Mouse (Mus musculus): ENCODE measurements around the gene Cyp11a1.

The Cyp11a1 gene

DNA sequence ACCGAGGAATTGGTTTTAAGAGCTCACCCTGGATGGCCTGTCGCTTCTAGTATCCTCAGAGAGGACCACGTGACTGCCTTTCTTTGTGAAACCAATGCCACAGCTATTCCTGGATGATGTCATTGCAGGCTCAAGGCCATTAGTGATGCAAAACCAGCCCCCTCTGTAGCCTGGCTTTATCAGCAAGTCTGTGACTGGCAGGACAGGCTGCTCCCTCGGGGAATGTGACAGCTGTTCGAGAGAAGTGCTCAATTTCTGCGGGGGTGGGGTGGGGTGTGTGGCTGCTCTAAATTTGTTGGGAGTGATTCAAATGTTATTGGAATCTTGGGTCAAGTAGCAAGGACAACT lies 2.8 kb downstream of the Cyp11a1 start:
- peak; percentile 87 for DNase-seq (ENCODE audit: low spot score)

DNA sequence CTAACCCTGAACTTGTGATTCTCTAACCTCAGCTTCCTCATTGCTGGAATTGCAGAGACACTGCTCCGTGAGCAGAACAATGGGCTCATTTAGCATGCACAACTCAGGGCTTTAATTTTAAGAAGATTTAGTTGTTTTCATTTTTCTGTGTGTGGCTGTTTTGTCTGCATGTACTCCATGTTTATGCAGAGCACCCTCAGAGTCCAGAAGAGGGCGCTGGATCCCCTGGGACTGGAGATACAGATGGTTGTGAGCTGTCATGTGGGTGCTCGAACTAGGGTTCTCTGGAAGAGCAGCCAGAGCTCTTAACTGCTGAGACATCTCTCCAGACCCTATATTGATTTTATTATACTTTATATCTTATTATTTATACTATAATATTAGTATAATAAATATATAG lies 3.4 kb downstream of the Cyp11a1 start:
- no peak for DNase-seq (ENCODE audit: low spot score)

DNA sequence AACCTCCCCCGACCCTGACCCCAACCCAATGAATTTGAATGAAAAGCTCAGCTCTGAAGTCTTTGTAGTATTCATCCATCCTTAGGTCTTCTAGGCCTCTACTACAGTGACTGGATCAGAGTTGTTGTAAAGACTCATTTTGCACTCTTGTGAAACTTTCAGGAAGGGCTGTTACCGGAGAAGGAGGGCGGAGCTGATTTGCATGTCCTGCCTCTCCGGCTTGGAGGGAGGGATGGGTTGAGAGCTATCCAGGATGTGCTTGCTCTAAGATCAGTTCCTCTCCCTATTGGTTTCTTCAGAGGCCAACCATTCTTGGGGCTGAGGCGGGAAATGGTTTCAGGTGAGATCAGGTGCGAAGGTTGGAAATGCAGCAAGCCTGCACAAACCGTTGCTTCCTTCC lies 4.8 kb downstream of the Cyp11a1 start:
- peak; percentile 69 for DNase-seq (ENCODE audit: low spot score)

DNA sequence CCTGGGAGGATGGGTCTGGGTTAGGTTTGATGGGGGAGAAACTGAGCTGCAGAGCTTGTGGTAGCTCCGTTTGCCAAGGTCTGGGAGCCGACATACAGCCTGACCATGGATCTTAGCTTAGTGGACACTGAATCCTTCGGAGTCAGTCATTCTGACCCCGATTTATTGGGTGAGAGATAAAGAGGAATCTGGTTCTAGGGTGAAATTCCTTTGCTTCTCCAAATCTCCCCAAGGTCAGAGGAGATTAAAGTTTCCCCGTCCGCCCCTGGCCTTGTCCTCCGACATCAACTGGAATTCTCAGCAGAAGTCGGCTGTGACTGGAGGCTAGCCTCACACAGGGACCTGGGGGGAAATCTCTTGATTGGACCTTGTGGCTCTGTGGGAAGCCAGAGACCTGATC lies 5.3 kb downstream of the Cyp11a1 start:
- DNase-seq (ENCODE audit: low spot score), result no peak

DNA sequence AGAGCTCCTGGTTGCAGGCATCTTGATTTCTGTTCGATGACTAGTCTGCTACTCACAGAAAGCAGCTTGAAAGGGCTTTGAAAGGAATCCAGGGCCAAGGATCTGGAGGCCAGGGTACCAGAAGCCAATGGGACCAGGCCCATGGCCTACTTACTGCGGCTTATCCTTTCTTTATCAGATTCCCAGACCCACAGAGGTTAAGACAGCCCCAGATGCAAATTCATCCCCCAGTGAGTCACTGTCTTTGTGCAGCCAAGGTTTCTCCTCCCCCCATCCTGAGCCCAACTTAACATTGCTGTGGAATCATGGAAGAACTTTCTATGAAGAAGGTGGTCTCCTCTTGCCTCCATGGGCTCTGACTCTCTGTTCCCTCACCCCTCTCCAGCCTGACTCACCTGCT lies 6.3 kb downstream of the Cyp11a1 start:
- no peak for DNase-seq (ENCODE audit: low spot score)

DNA sequence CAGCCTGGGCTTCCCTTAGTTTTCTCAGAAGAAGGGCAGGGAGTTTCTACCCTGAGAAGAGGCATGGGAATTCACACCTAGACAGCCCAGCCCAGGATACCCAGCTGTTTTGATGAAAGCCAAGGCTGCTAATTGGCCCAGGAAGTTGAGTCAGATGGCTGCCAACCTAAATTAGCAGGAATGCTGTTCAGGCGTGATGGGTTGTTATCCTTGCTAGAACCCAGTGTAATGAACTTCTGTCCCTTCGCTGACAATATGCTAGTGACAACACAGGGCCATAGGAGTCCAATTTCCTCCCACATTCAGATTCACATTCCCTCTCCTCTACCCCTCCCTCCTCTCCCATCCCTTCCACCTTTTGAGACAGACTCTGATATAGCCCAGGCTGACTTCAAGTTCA lies 6.7 kb downstream of the Cyp11a1 start:
- DNase-seq (ENCODE audit: low spot score), result no peak

DNA sequence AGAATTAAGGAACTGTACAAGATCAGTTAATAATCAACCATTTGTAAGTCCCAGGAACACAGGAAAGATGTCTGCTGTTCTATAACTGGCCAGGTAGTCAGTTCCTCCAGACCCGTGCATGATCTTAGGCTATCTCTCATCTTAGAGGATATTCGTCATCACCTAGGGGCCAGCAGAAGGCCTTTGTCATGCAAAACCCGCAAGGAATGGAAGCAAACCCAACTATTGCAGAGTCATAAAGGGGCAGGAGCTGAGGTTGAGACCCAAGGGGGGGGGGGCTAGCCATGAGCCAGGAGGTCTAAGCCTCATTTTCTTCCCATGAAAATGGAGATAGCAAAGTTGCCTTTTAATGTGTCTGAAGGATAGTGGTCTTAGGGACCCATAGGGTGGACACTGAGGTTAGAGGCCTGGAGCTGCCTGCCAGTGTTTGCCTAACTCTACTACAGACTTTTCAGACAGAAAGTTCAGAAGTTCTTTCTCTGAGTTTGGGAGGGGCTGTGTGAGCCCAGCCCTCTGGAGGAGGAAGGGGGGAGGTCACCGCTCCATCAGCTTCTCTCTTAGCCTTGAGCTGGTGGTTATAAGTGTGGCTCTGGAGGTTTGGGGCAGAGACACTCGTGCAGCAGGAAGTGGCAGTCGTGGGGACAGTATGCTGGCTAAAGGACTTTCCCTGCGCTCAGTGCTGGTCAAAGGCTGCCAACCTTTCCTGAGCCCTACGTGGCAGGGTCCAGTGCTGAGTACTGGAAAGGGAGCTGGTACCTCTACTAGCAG lies 8.4 kb downstream of the Cyp11a1 start:
- no peak for DNase-seq (ENCODE audit: low spot score)

DNA sequence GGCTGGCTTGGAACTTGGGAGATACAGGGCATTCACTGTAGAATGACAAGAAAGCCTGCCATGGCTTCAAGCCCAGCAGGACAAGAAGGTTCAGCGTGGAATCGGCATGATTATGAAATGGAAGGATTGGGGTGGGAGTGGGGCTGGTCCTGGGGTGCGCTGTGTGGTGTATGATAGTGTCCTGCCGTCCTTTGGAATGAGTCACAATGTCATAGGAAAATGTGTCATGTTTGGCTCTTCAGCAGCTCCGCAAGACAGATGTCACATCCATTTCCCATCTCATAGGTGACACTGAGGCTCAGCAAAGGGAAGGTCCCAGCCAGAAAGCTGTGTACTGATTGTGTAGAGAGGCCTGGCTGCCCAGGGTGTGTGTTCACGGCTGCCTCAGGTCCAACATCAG lies 9.6 kb downstream of the Cyp11a1 start:
- no peak for DNase-seq (ENCODE audit: low spot score)

DNA sequence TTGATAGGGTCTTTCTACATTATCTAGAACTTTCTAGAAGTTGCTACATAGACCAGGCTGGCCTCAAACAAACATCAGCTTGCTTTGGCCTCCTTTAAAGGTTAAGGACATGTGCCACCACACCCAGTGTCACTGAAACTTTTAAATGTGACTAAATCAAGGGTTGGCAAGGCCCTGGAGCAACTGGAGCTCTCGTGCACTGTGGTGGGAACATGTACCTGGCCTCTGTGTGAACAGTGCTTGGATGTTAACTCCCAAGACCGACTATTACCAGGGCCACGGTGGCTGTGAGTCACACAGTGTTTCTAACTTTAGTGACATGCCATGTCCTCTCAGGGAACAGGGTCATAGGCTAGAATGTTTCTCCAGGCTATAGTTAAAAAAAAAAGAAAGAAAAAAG lies 10.8 kb downstream of the Cyp11a1 start:
- DNase-seq (ENCODE audit: low spot score), result no peak

DNA sequence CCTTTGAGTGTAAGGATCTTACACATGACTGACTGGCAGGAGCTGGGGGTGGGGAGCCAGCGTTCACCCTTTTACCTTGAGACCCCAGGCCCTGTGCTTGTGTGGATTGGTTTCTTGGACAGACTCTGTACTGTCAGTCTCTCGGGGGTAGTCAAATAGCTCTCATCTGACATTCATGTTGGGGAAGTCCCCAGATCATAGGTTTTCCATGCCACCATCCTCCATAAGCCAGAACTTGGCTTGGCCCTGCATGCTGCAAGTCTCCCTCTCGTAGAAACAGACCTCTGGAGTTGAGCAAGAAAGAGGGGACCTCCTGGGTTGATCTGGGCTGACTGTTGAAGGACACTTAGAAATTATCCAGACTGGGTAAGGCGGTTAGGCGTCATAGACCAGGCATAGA lies 12.2 kb downstream of the Cyp11a1 start:
- no peak for DNase-seq (ENCODE audit: low spot score)

DNA sequence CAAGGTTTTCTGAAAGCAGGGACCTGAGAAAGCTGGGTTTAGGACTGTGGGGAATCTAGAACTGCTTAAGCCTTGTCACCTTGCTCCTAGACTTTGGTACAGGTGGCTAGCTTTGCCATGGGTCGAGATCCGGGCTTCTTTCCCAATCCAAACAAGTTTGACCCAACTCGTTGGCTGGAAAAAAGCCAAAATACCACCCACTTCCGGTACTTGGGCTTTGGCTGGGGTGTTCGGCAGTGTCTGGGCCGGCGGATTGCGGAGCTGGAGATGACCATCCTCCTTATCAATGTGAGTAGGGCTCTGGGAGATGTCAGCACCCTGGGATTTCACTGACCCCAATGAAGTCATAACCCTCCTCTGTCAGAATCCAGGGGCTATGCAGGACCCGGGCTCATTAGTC lies 19.8 kb downstream of the Cyp11a1 start:
- no peak for DNase-seq (ENCODE audit: low spot score)

DNA sequence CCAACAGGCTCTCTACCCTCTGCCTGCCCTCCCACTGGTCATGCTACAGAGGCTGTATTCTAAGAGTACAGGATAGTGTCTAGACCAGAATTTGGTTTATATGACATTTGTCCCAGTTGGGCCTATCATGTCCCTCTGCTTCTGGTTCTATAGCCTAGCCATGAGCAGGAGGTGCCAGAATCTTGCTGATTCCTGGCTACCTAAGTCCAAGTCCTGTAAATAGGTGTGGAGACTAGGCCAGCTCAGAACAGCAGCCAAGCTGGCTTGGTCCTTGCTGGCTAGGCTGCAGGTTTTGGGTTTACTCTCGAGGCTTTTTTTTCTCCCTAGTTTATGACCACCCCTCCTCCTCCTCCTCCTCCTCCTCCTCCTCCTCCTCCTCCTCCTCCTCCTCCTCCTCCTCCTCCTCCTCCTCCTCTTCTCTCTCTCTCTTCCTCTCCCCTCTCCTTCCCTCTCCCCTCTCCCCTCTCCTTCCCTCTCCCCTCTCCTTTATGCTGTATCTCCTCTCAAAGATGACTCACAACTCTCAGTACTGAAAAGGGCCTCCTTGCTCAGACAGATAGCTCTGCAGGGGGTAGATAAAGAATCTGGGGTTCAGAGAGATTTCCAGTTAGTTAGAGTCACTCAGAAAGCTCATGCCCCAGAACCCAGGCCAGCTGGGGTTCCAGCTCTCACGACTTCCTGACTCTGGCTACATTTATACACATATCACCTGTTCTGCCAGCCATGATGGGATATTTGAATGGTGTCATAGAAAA lies 21.4 kb downstream of the Cyp11a1 start:
- DNase-seq (ENCODE audit: low spot score), result no peak

DNA sequence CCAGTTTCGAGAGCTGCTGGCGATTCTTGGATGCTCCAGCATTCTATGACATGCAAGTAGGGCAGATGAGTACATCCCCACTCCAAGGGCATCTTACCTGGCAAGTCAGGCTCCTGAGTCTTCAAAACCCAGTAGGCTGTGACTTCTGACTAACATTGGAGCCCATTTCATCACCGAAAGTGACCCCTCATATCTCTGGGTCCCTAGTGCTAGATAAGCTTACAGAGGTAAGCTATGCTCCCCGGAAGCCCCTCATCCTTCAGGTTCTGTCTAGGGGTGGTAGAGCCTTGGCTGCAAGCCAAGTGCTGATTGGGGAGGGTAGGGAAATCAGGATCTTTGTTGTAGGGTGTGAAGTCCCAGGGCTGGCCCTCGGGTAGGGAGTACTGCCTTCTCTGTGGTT lies 22.6 kb downstream of the Cyp11a1 start:
- DNase-seq (ENCODE audit: low spot score), result no peak

DNA sequence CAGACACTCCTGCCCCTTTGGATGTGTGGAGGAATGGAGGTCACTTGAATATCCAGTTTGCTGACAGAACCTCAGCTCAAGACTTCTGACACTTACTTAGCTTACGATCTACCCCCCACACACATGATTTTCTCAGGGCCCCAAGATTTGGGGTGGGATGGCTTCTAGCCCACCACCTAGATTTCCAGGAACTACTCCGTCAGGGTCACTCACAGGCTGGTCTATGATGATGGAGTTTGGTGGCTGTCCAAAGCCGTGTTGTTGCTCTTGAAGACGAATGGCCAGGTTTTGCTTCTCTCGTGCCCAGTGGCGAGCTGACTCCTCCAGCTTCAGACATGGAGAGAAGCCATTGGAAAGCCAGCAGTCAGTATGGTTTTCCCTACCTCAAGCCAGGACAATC lies 23.4 kb downstream of the Cyp11a1 start:
- no peak for DNase-seq (ENCODE audit: low spot score)

DNA sequence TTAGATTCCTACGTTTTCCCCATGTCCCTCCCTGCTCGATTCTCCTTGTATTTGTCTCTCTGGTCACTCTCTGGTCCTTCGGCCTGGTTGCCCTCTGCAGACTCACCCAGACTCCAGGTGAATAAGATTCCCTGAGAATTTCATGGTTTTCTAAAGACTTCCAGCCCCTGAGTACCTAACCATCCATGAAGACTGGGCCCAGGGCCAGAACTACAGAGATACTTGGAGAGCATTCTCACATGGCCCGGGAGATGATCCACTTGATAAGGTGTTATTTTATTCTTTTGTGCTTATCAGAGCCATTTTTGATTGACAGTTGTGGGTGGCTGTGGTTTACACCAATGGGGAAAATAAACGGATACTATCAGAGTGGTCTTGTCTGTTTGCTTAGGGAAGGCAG lies 25.7 kb downstream of the Cyp11a1 start:
- no peak for DNase-seq (ENCODE audit: low spot score)

DNA sequence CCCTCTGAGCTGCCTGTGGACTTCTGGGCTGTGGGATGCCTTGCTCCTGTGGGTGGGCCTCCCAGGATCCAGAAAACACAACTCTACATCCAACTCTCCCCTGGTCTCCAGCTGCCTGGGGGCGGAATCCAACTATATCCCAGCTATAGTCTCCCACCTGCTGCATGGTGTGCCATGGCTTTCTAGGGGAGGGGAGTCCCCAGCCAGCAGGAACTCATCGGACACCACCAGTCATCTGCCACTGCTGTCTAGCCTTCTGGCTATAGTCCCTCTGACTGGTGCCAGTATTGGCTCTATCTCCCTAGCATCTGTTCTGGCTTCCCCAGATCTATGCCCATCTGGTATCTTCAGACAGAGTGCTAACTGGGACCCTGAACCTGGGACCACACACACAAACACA lies 29.3 kb downstream of the Cyp11a1 start:
- DNase-seq (ENCODE audit: low spot score), result no peak

DNA sequence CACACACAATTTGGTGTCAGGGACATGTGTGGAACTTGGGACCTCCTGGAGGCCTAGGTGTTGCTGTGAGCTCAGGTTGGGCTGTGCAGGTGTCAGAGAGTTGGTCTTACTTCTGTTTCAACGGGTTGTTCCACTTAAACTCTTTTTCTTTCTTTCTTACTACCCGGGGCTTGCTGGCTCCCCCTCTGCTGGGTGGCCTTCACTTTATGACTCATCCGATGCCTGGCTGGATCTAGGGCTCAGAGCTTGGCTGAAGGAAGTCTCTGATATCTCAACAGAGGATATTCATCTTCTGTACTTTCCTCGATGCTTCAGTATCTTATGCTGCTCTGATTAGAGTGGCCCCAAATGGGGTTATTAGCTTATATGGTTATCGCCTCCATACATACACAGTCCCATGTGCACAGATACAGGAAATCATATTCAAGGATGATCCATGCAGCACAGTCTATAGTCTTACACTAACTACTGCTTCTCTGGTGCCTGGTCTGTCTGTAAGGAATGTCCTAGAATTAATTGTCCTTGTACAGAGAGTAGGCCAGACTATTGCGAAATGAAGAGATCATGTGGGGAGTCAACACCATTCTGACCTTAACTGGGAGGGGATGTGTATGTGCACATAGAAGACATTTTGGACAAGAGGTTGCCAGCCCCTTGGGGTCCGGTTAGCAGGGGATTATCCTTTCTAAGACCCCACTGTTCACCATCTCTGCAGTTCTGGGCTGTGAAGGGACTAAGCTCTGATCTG lies 29.9 kb downstream of the Cyp11a1 start:
- DNase-seq (ENCODE audit: low spot score), result no peak

DNA sequence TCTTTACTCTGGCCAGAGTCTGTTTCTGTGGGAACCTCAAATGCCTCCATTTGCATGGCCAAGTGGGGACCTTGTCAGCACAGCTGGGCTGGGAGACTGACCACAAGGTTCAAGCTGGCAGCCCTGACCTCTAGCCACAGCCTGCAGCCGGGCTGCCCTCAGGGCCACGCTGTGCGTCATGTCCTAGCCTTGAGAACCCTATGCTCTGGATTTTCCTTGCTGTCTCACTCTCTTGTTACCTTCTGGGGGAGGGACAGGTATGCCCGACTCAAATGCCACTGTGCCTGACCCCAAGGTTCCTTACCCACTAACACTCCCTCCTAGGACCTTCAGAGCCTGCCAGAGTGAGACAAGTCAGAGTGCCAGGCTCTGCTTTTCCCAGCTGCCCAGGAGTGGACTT lies 30.8 kb downstream of the Cyp11a1 start:
- DNase-seq (ENCODE audit: low spot score), result no peak

DNA sequence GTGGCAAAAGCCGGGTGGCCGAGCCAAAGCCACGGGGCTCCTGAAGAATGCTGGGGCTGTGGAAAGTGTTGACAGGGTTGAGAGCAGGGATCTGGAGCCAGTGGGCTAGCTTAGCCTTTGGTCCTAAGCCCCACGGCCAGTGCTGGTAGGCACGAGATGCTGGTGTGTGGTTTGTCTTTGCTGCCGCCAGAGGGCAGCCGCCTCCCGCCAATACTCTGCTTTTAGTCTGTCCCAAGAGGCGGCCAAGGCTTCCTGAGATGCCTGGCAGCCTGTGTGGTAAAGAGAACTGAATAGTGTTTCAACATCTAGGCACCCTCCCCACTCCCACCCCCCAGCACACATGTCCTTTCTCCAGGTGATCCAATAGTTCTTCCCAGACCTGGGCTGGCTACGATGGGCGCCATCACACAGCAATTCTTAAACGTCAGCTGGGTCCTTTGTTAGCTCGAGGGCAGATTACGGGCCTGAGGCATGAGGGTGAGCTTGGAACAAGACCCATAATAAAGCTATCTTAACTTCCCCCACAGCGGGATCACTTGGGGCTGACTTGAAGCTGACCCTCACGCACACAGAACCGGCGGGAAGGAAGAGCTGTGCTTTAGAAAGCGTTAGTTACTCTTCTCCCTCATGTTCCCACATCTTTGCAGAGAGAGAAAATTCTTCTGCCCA lies 32.4 kb downstream of the Cyp11a1 start:
- peak; percentile 89 for DNase-seq (ENCODE audit: low spot score)

DNA sequence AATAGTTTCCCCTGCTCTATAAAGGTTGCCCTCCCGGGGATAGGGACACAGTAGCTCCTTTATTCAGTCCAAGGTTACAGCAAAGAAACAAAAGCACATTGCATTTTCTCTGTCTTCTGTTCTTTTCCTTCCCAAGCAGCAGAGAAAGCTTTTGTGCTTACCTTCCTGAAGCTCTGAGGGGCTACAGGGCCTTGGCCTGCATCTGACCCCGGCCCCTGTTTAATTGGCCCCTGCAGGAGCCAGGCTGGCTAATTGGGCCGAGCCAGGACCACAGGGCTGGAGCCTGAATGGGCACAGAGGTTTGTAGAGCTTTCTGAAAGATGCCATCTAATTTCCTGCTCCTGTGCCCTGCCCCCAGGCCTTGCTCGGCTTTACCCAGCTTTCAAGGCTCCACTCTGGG lies 34.8 kb downstream of the Cyp11a1 start:
- DNase-seq (ENCODE audit: low spot score), result no peak

DNA sequence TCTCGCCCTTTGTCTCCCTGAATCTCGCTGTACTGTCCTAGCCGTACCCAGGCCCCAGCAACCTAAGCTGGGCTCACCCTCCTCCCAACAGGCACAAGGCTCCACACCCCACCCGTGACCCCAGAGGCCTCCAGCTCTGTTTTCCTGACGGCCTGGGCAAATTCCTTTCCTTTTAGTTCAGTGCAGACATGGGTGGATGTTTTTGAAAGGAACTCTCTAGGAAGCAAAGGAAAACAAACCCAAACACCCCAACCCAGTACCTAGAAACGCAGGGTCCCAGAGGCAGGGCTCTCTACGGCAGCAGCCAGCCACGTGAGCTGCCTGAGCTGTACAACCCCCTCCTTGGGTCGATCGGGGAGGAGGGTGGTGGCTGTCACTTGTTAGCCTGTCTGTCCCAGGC lies 36.2 kb downstream of the Cyp11a1 start:
- DNase-seq (ENCODE audit: low spot score), result no peak

DNA sequence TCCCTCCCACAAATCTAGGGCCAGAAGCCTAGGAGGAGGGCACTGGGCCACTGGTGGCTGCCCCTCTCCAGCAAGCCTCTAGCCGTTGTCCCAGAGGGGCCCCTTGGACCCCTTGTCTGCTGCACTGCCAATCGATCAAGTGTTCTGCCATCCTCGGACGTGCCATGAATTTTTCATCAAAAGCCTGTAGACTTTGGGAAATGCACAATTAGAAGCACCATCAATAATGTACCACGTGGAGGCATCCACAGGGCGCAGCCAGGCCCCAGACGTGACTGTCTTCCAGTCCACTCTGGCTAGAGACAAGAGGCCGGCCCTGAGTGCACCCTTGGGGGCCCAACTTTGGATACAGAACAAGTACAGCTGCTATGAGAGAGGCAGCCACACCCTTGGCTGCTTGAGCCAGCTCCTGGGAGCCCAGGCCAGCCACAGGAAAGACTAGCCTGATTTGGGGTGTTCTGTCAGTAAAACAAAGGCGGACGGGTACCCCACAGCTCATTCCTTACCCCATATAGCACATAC lies 37.3 kb downstream of the Cyp11a1 start:
- DNase-seq (ENCODE audit: low spot score), result no peak

Measured in embryo, embryonic 10 days (tissue).